Mouse (Mus musculus): Measurements from ENCODE around the gene Ghr. TPM values are rescaled to one million over a fixed set of nuclear protein-coding genes. Genes with fewer than 3 reads are reported as not detected.

Gene Ghr
- polyA plus RNA-seq, 1 experiment = 147 TPM

GRCm38 (mm10) chr15:3578286-3578980, 4.9 kb downstream of the Ghr start:
- WGBS = 50% methylated on average over 5 of the region's 5 CpGs
- Histone ChIP-seq H3K4me1 (ENCODE audit: control insufficient read depth, insufficient read depth, low read length) (no peaks in the 10 kb centered on the region; the same call in 1 of the 2 replicates), H3K36me3 (ENCODE audit: control insufficient read depth, insufficient read depth, low read length) (peaks cover 1% of the 10 kb centered on the region), H3K27ac (ENCODE audit: insufficient read depth, low read depth, low read length) (0 out of 2 replicates have a peak overlapping the region, but pooled peaks have one; percentile 0), H3K4me3 (ENCODE audit: insufficient read depth, low read depth, low read length) (no peak overlapping the region), H3K27me3 (replicated peaks; ENCODE audit: control insufficient read depth, insufficient read depth, low read length) (no peaks in the 10 kb centered on the region)
- no peak for TF ChIP-seq CTCF (conservative IDR thresholded peaks at IDR 0.05; ENCODE audit: insufficient read depth, insufficient read length, low read depth, low read length)
- TF ChIP-seq POLR2A (IDR thresholded peaks at IDR 0.05; ENCODE audit: low read depth, low read length) = no peak
- peak; percentile 84 for DNase-seq

GRCm38 (mm10) chr15:3569178-3569903, 14.0 kb downstream of the Ghr start:
- DNase-seq = no peak
- WGBS = 80% methylated on average over 2 of the region's 2 CpGs
- TF ChIP-seq CTCF (conservative IDR thresholded peaks at IDR 0.05; ENCODE audit: insufficient read depth, insufficient read length, low read depth, low read length) = no peak
- no peak for TF ChIP-seq POLR2A (IDR thresholded peaks at IDR 0.05; ENCODE audit: low read depth, low read length)
- H3K4me3 ChIP-seq (ENCODE audit: insufficient read depth, low read depth, low read length) = no peak overlapping the region
- no peak overlapping the region for H3K27ac ChIP-seq (ENCODE audit: insufficient read depth, low read depth, low read length)
- H3K36me3 ChIP-seq (ENCODE audit: control insufficient read depth, insufficient read depth, low read length) = peaks cover 6% of the 10 kb centered on the region
- no peaks in the 10 kb centered on the region for H3K4me1 ChIP-seq (ENCODE audit: control insufficient read depth, insufficient read depth, low read length)
- no peaks in the 10 kb centered on the region for H3K27me3 ChIP-seq (replicated peaks; ENCODE audit: control insufficient read depth, insufficient read depth, low read length)

GRCm38 (mm10) chr15:3564570-3564969, 18.7 kb downstream of the Ghr start:
- Histone ChIP-seq H3K4me1 (ENCODE audit: control insufficient read depth, insufficient read depth, low read length) (no peaks in the 10 kb centered on the region; the same call in 1 of the 2 replicates), H3K4me3 (ENCODE audit: insufficient read depth, low read depth, low read length) (no peak overlapping the region), H3K27ac (ENCODE audit: insufficient read depth, low read depth, low read length) (no peak overlapping the region), H3K36me3 (ENCODE audit: control insufficient read depth, insufficient read depth, low read length) (peaks cover 6% of the 10 kb centered on the region), H3K27me3 (replicated peaks; ENCODE audit: control insufficient read depth, insufficient read depth, low read length) (no peaks in the 10 kb centered on the region)
- WGBS = 48% methylated on average over 4 of the region's 4 CpGs
- DNase-seq = no peak
- TF ChIP-seq POLR2A (IDR thresholded peaks at IDR 0.05; ENCODE audit: low read depth, low read length) (no peak), CTCF (conservative IDR thresholded peaks at IDR 0.05; ENCODE audit: insufficient read depth, insufficient read length, low read depth, low read length) (no peak)

GRCm38 (mm10) chr15:3563929-3564516, 19.3 kb downstream of the Ghr start:
- TF ChIP-seq POLR2A (IDR thresholded peaks at IDR 0.05; ENCODE audit: low read depth, low read length) = no peak
- TF ChIP-seq CTCF (conservative IDR thresholded peaks at IDR 0.05; ENCODE audit: insufficient read depth, insufficient read length, low read depth, low read length) = no peak
- no peaks in the 10 kb centered on the region for H3K27me3 ChIP-seq (replicated peaks; ENCODE audit: control insufficient read depth, insufficient read depth, low read length)
- no peak for DNase-seq
- H3K27ac ChIP-seq (ENCODE audit: insufficient read depth, low read depth, low read length) = no peak overlapping the region
- no peak overlapping the region for H3K4me3 ChIP-seq (ENCODE audit: insufficient read depth, low read depth, low read length)
- 54% methylated on average over 7 of the region's 7 CpGs for WGBS
- peaks cover 6% of the 10 kb centered on the region for H3K36me3 ChIP-seq (ENCODE audit: control insufficient read depth, insufficient read depth, low read length)
- H3K4me1 ChIP-seq (ENCODE audit: control insufficient read depth, insufficient read depth, low read length) = no peaks in the 10 kb centered on the region; the same call in 1 of the 2 replicates

GRCm38 (mm10) chr15:3563473-3563872, 19.8 kb downstream of the Ghr start:
- peaks cover 6% of the 10 kb centered on the region for H3K36me3 ChIP-seq (ENCODE audit: control insufficient read depth, insufficient read depth, low read length)
- no peaks in the 10 kb centered on the region; the same call in 1 of the 2 replicates for H3K4me1 ChIP-seq (ENCODE audit: control insufficient read depth, insufficient read depth, low read length)
- no peak overlapping the region for H3K4me3 ChIP-seq (ENCODE audit: insufficient read depth, low read depth, low read length)
- TF ChIP-seq CTCF (conservative IDR thresholded peaks at IDR 0.05; ENCODE audit: insufficient read depth, insufficient read length, low read depth, low read length) = no peak
- no peak for TF ChIP-seq POLR2A (IDR thresholded peaks at IDR 0.05; ENCODE audit: low read depth, low read length)
- no peaks in the 10 kb centered on the region for H3K27me3 ChIP-seq (replicated peaks; ENCODE audit: control insufficient read depth, insufficient read depth, low read length)
- DNase-seq = no peak
- no peak overlapping the region for H3K27ac ChIP-seq (ENCODE audit: insufficient read depth, low read depth, low read length)
- WGBS = 85% methylated on average over 1 of the region's 1 CpGs

- 93% methylated on average over 3 of the region's 3 CpGs for WGBS
- no peak overlapping the region for H3K4me3 ChIP-seq (ENCODE audit: insufficient read depth, low read depth, low read length)
- no peak for DNase-seq
Observed at GRCm38 (mm10) chr15:3558524-3558923, 24.8 kb downstream of the Ghr start.

GRCm38 (mm10) chr15:3544289-3544688, 39.0 kb downstream of the Ghr start:
- H3K4me3 ChIP-seq (ENCODE audit: insufficient read depth, low read depth, low read length) = no peak overlapping the region

More at GRCm38 (mm10) chr15:3558524-3558923, 24.8 kb downstream of the Ghr start:
- Histone ChIP-seq H3K4me1 (ENCODE audit: control insufficient read depth, insufficient read depth, low read length) (no peaks in the 10 kb centered on the region), H3K27me3 (replicated peaks; ENCODE audit: control insufficient read depth, insufficient read depth, low read length) (no peaks in the 10 kb centered on the region), H3K36me3 (ENCODE audit: control insufficient read depth, insufficient read depth, low read length) (peaks cover 1% of the 10 kb centered on the region; the same call in 1 of the 2 replicates), H3K27ac (ENCODE audit: insufficient read depth, low read depth, low read length) (no peak overlapping the region)
- TF ChIP-seq CTCF (conservative IDR thresholded peaks at IDR 0.05; ENCODE audit: insufficient read depth, insufficient read length, low read depth, low read length) = no peak
- TF ChIP-seq POLR2A (IDR thresholded peaks at IDR 0.05; ENCODE audit: low read depth, low read length) = no peak

More at GRCm38 (mm10) chr15:3544289-3544688, 39.0 kb downstream of the Ghr start:
- Histone ChIP-seq H3K36me3 (ENCODE audit: control insufficient read depth, insufficient read depth, low read length) (peaks cover 2% of the 10 kb centered on the region; the same call in 1 of the 2 replicates), H3K4me1 (ENCODE audit: control insufficient read depth, insufficient read depth, low read length) (no peaks in the 10 kb centered on the region), H3K27me3 (replicated peaks; ENCODE audit: control insufficient read depth, insufficient read depth, low read length) (no peaks in the 10 kb centered on the region), H3K27ac (ENCODE audit: insufficient read depth, low read depth, low read length) (no peak overlapping the region)
- WGBS = 72% methylated on average over 2 of the region's 2 CpGs
- no peak for DNase-seq
- TF ChIP-seq CTCF (conservative IDR thresholded peaks at IDR 0.05; ENCODE audit: insufficient read depth, insufficient read length, low read depth, low read length) (no peak), POLR2A (IDR thresholded peaks at IDR 0.05; ENCODE audit: low read depth, low read length) (no peak)
